Mouse (Mus musculus) cortical plate, adult 2 months (tissue): ENCODE data around the gene Cfap157.

Experiments
- CTCF ChIP-seq: fragments of 200-500 bp; IDR thresholded peaks from 2 replicates; pipeline ENCODE4 v1.5.1; 2011; ENCODE audit warnings: mild to moderate bottlenecking, control low read depth, low read length; ENCODE audit not compliant: insufficient read depth; ENCODE audit errors: extremely low read depth
- POLR2A ChIP-seq: fragments of 200-500 bp; IDR thresholded peaks from 2 replicates; pipeline ENCODE4 v1.6.1; 2011; ENCODE audit warnings: mild to moderate bottlenecking, low read length, control low read depth; ENCODE audit not compliant: insufficient read depth; ENCODE audit errors: extremely low read depth

- TF ChIP-seq CTCF, result no peak
- TF ChIP-seq POLR2A, result no peak
These were observed 25.7 kb downstream of the Cfap157 start for GRCm38 (mm10) chr2:32758503-32758902.
